Mouse (Mus musculus) intestine, postnatal 0 days (tissue): ENCODE results near the gene Adarb2. TPM values are rescaled to one million over a fixed set of nuclear protein-coding genes. Genes with fewer than 3 reads are reported as not detected.

Source experiments
- ATAC-seq: fragments of 200-750 bp; cut with Nextera tagmentation; 2 replicates; pipeline ENCODE4 v1.8.0; 2017; ENCODE audit warnings: mild to moderate bottlenecking, moderate TSS enrichment, moderate library complexity
- H3K27ac ChIP-seq: fragments of 300-500 bp; sonication (generic); 2 replicates; pipeline ENCODE4 v1.5.1; 2014; ENCODE audit warnings: mild to moderate bottlenecking, low read depth, low read length, moderate library complexity
- H3K27me3 ChIP-seq: fragments of 300-500 bp; sonication (generic); replicated peaks from 2 replicates; pipeline ENCODE4 v1.6.1; 2014; ENCODE audit warnings: low read length, mixed read lengths; ENCODE audit not compliant: control insufficient read depth, insufficient read depth
- H3K36me3 ChIP-seq: fragments of 300-500 bp; sonication (generic); 2 replicates; pipeline ENCODE4 v1.6.1; 2014; ENCODE audit warnings: mild to moderate bottlenecking, moderate library complexity; ENCODE audit not compliant: control insufficient read depth, insufficient read depth
- H3K4me1 ChIP-seq: fragments of 300-500 bp; sonication (generic); replicated peaks from 2 replicates; pipeline ENCODE4 v1.6.1; 2014; ENCODE audit warnings: antibody characterized with exemption, low read length, mixed read lengths; ENCODE audit not compliant: control insufficient read depth, insufficient read depth
- H3K4me2 ChIP-seq: fragments of 300-500 bp; sonication (generic); replicated peaks from 2 replicates; pipeline ENCODE4 v1.6.1; 2014; ENCODE audit warnings: low read depth, mild to moderate bottlenecking, moderate library complexity
- H3K4me3 ChIP-seq: fragments of 300-500 bp; sonication (generic); 2 replicates; pipeline ENCODE4 v1.5.1; 2014; ENCODE audit warnings: low read depth, low read length
- H3K9ac ChIP-seq: fragments of 300-500 bp; sonication (generic); 2 replicates; pipeline ENCODE4 v1.6.1; 2014; ENCODE audit warnings: mild to moderate bottlenecking, low read depth, low read length
- H3K9me3 ChIP-seq: fragments of 300-500 bp; sonication (generic); 2 replicates; pipeline ENCODE4 v1.6.1; 2016; ENCODE audit warnings: mixed run types; ENCODE audit not compliant: control insufficient read depth
- CTCF ChIP-seq: sonication (generic); IDR thresholded peaks from 2 replicates; pipeline ENCODE4 v1.5.1; 2016; ENCODE audit warnings: low read depth, mild to moderate bottlenecking, control low read depth, antibody characterized with exemption, moderate library complexity
- WGBS: fragments of 180-500 bp; shearing (Covaris S2); extraction: QIAGEN DNeasy Blood & Tissue Kit; methylation state at CpG from one replicate; pipeline ENCODE4 v1.1.7; 2014; 5-methylcytosine and 5-hydroxymethylcytosine counted together
- polyA plus RNA-seq: library from polyadenylated mRNA; unstranded; fragments of >200 nt; fragmentation: Nextera tagmentation; extraction: Ambion mirVana; gene quantifications from 2 replicates; pipeline ENCODE4 v1.2.1, GENCODE M21; 2015

Adarb2 gene
- polyA plus RNA-seq, 1 experiment from 2014 or later, result 0.14 TPM

DNA sequence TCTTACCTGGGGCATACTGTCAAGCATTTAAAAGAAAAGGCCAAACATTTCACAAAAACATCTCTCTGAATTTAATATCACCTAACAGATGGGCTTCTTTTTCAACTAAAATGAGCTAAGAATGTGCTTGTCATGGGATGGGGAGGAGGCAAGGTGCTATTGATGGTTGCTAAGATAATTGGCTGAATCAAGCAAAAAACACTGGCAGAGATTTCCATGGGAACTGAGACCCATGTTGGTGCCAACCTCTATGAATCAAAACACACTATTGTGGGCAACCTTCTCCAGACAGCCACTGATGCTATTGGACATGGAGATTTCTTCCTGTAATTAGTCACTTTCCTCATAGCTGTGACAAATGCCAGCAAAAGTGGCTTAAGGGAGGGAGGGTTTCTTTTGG is 357.8 kb downstream of the Adarb2 start:
- H3K4me3 ChIP-seq, result no peak overlapping the region
- no peak for ATAC-seq
- H3K4me2 ChIP-seq, result no peak overlapping the region
- no peak overlapping the region for H3K9ac ChIP-seq
- no peak overlapping the region for H3K27ac ChIP-seq
- H3K9me3 ChIP-seq, result no peaks in the 10 kb centered on the region
- no peaks in the 10 kb centered on the region for H3K4me1 ChIP-seq
- H3K27me3 ChIP-seq, result no peaks in the 10 kb centered on the region
- TF ChIP-seq CTCF, result no peak
- no peaks in the 10 kb centered on the region for H3K36me3 ChIP-seq

DNA sequence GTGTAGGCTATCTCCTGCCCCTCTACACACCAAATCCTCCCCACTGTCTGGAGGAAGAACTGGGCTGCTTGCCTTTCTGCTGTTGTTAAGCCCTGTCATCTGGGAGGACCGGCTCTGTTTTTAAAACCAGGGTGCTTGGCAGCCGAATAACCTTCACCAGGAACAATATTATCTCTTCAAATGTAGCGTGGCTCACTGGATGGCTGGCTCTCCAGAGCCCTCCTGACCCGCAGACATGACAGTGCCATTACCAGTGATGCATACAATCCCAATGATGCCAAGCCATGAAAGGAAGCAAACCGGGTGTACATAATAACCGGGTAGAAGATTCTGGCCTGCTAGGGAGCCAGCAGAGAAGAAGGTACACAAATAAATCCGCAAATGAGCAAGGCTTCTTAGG is 360.5 kb downstream of the Adarb2 start:
- Histone ChIP-seq H3K27me3 (no peaks in the 10 kb centered on the region), H3K4me3 (no peak overlapping the region), H3K27ac (no peak overlapping the region), H3K9me3 (no peaks in the 10 kb centered on the region), H3K4me2 (no peak overlapping the region), H3K36me3 (no peaks in the 10 kb centered on the region), H3K9ac (no peak overlapping the region), H3K4me1 (no peaks in the 10 kb centered on the region)
- WGBS, result 86% methylated on average over 7 of the region's 7 CpGs
- no peak for ATAC-seq
- no peak for TF ChIP-seq CTCF

DNA sequence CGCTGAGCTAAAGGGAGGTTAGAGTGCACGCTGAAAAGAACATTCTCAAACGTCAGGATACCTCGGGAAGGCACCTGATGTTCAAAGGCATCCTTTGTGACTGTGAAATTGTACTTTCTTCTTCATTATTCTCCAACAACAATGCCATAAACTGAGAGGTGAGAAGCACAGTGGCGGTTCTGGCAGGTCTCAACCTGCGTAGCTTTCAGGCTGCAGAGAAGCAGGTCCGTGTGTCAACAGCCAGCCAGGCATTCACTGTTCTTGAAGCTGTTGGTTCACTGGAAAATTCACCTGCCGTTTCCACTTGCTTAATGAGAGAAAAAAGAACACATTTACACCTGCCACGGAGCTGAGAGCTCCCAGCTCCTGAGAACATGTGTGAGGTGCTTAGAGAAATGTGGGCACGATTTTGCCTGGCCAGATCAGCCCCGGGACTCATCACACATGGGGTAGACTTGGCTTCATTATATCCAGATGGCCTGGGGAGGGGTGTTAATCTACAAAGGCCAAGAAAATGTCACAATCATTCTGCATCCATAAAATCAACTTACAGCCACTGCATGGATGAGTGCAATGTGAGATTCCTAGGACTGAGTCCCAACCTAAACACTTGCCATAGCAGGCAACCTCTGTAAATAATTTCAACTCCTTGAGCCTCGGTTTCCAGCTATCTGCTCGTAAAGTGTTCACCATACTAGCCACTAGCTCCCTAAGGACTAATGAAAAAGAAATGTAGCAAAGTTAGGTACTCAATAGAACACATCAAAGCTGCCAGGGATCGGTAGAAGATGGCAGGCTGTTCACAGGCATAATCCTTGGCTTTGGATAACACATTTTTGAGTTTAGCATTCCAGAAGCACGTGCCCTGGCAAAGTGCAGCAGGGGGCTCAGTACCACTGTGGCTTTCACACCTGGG is 364.7 kb downstream of the Adarb2 start:
- Histone ChIP-seq H3K4me1 (no peaks in the 10 kb centered on the region), H3K36me3 (no peaks in the 10 kb centered on the region), H3K27ac (no peak overlapping the region), H3K4me2 (no peak overlapping the region), H3K4me3 (no peak overlapping the region), H3K9me3 (no peaks in the 10 kb centered on the region), H3K27me3 (no peaks in the 10 kb centered on the region), H3K9ac (no peak overlapping the region)
- 78% methylated on average over 15 of the region's 15 CpGs for WGBS
- no peak for ATAC-seq
- TF ChIP-seq CTCF, result no peak

DNA sequence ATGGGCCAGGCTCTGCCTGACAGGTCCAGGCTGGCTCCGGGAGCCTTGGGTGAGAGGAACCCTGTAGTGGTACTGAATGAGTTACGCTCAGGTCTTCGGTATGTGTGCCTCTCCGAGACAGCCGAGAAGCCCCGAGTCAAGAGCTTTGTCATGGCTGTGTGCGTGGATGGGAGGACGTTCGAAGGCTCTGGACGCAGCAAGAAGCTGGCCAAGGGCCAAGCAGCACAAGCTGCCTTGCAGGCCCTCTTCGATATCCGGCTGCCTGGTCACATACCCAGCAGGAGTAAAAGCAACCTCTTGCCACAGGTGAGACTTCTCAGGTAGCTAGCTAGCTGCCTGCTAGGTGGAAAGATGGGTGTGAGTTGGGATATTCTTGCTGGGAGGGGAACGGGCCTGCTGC is 367.6 kb downstream of the Adarb2 start:
- no peak for TF ChIP-seq CTCF
- Histone ChIP-seq H3K4me1 (no peaks in the 10 kb centered on the region), H3K9ac (no peak overlapping the region), H3K27ac (no peak overlapping the region), H3K4me3 (no peak overlapping the region), H3K27me3 (no peaks in the 10 kb centered on the region), H3K36me3 (no peaks in the 10 kb centered on the region), H3K4me2 (no peak overlapping the region), H3K9me3 (no peaks in the 10 kb centered on the region)
- 66% methylated on average over 13 of the region's 13 CpGs for WGBS
- ATAC-seq, result no peak

DNA sequence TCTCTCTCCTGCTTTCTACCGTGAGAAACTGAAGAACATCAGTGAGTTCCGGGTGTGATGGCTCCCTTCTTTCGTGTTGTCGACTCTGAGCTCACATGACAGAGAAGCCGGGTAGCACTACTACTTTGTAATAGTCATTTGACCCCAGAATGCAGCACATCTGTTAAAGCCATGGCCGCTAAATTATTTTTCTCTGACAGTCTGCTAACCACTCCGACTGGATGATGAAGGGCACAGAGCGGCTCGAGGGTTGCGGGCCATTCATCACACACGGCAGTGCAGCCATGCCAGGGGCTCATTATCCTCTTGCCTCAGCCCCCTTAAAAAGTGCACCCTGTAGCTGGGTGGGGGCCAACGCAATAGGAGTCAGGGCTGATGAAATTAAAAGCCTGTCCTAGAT is 371.2 kb downstream of the Adarb2 start:
- Histone ChIP-seq H3K27ac (no peak overlapping the region), H3K36me3 (no peaks in the 10 kb centered on the region), H3K4me3 (no peak overlapping the region), H3K27me3 (no peaks in the 10 kb centered on the region), H3K9me3 (no peaks in the 10 kb centered on the region), H3K9ac (no peak overlapping the region), H3K4me1 (no peaks in the 10 kb centered on the region), H3K4me2 (no peak overlapping the region)
- 83% methylated on average over 12 of the region's 12 CpGs for WGBS
- ATAC-seq, result no peak
- no peak for TF ChIP-seq CTCF

DNA sequence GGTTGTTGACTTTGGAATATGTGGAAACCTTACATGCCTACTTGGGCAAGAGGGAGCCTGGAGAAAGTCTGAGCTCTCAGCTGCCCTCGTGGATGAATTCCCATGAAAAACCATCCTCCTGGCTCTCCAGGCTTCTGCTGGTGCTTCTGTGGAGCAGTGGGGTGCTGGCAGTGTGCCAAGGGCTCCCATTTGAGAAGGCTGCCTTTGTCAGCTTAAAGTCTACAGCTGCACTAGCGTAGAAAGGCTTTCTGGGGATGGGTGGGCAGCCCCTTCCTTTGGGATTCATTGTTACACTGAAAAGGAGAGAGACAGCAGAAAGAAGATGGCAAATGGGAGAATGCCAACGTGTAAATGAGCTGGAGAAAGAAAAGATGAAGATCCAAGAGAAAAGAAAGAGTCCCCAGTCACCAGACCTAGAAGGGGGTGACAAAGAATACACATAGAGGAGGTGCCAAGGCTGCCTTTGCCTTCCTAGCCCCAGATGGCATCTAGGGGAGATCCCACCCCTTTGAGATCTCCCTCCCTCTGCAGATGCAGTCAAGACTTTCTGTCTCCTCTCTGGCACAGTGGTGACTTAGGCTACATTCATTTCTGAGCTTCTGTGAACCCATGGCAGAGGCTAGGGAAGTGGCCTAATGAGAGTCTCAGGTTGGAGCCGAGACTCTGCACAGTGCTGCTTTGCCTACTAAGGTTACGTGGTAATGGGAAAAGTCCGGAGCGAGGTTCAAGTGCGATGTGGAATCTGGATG is 381.8 kb downstream of the Adarb2 start:
- TF ChIP-seq CTCF, result no peak
- 80% methylated on average over 8 of the region's 8 CpGs for WGBS
- Histone ChIP-seq H3K4me1 (no peaks in the 10 kb centered on the region), H3K9ac (no peak overlapping the region), H3K4me2 (no peak overlapping the region), H3K36me3 (no peaks in the 10 kb centered on the region), H3K27ac (no peak overlapping the region), H3K9me3 (no peaks in the 10 kb centered on the region), H3K4me3 (no peak overlapping the region), H3K27me3 (no peaks in the 10 kb centered on the region)
- ATAC-seq, result no peak
